Mouse (Mus musculus): Measurements from ENCODE around the gene Fam117a.

Gene Fam117a

DNA sequence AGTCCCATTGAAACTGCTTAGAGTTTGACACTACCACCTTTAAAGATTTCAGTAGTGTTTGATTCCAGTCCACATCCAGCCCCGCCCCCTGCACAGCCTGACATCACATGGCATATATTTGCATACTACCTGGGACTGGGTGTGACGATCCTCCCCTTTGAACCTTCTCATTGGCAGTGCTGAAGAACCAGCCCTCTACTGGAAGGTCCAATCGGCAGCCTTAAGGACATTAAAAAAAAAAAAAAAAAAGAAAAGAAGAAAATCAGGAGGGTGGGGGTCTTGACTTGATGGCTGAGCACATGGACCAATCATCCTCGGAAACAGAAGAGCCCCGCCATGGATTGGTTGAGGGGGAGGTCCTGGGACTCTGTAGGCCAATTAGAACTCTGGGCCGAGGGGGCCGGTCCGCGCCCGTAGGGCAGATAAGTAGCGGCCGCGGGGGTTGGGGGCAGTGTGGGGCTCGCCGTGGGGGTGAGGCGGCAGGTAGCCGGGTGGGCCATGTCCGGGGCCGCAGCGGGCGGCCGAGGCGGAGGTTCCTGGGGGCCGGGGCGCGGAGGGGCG, at the start of gene Fam117a:
TSS of gene Fam117a (plus strand) at position 451 of the 561 bp plus-strand sequence.
- DNase-seq (ENCODE audit: low spot score): peak; percentile 71

DNA sequence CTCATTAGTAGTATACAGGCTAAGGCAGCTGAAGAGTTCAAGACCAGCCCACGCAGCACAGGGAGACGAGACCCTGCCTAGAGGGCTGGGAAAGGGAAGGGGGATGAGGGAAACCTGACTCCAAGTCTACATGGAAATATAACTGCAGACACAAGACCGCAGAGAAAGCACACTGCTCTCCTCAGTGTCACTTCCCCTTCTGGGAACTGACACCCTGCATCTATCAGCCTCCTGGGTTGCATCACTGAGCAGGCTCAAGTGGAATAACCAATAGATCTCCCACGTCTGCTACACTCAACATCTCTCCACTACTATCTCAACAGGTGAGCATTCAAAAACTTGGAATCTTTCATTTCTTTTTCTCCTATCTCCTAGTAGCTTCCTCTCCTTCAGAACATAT, 44.8 kb upstream of the Fam117a start:
- no peak for DNase-seq (ENCODE audit: low spot score)

DNA sequence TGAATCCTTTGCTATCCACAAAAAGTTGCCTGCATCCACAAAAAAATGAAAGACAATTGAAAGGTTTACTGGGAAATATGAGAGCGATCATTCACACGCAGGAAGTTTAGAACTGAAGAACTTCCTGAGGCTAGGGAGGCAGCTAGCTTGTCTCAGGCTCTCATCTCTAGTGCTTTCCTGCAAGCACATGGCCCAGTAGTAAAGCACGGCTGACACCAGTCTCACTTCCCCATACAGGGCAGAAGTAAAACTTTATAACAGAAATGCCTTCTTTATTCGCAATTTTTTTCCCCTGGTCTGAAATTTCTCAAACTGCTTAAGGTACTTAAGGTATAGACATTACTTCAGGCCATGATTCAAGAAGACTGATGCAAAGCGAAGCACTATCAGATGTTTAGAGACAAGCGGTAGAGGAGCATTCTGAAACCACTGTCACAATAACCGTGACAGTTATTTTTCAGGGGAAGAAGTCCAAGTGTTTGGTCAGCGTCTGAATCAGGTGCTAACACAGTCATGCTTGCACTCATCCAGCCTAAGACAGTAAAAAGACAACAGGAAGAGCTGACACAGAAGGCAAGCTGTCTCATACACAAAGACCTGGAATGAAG, 43.7 kb upstream of the Fam117a start:
- no peak for DNase-seq (ENCODE audit: low spot score)

DNA sequence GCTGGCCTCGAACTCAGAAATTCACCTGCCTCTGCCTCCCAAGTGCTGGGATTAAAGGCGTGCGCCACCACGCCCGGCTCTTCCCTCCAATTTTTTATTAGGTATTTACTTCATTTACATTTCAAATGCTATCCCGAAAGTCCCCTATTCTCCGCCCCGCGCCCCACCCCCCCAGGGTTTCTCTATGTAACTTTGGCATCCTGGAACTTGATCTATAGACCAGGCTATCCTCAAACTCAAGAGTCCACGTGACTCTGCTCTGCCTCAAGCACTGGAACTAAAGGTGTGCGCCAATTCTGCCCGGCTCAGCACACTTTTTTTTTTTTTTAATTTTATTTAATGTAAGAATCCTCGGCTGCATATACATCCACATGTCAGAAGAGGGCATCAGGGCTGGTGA, 41.1 kb upstream of the Fam117a start:
- DNase-seq (ENCODE audit: low spot score): no peak

DNA sequence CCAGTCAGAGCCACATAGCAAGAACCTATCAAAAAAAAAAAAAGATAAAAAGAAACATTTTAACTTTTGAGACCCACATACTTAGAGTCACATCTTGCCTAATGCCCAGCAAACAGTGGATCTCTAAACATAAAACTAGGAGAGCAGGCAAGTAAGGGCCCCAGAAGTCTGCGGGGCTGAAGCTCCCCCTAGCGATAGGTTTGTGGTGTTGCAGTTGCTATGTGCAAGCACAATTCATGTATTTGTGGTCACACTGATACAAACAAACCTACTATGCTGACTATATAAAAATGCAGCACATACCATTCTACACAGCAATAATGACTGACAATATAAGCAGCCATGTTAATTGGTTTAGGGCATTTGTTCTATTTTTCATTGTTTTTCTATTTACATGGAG, 38.7 kb upstream of the Fam117a start:
- DNase-seq (ENCODE audit: low spot score): no peak

DNA sequence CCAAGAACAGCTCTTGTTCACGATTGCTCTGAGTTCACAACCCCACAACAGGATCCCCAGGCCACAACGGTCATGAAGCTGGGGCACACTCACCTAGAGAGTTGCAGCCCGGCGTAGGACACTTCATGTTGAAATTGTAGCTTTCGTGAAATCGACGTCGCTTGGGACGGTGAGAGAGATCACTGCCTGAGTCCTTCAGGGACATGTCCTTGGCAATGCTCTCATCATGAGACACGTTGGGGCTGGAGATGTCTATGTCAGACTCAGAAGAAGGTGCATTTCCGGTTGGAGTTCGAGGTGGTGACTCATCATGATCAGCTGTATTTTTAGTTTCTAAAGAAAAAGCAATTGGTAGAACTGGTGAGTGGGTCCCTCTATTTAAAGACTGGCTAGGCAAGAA, 36.9 kb upstream of the Fam117a start:
- DNase-seq (ENCODE audit: low spot score): no peak

DNA sequence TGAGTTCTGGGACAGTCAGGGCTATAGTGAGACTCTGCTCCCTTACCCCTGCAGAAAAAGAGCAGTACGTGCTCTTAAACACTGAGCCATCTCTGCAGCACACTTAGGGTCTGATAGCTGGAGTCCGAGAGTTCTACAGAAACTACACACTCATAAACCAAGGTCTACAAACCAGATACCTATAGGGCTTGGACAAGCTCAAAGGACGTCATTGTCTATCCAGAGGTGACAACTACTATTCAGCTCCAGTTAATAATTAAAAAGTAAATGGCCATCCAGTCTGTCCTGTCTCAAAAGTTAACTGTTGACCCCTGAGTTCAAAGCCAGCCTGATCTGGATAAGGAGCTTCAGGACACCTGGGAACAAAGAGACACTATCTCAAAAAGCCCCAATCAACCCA, 35.0 kb upstream of the Fam117a start:
- DNase-seq (ENCODE audit: low spot score): no peak

DNA sequence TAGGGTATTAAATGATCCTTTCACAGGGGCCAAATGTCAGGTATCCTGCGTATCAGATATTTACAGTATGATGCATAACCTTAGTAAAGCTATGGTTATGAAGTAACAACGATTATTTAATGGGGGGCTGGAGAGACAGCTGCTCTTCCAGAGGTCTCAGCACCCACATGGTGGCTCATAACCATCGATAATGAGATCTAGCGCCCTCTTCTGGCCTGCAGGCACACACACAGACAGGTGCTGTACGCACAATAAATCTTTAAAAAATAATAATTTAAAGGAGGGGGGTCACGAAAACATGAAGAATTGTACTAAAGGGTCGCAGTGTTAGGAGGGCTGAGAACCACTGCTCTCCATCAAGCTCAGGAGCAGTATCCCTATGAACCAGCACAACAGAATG, 31.2 kb upstream of the Fam117a start:
- DNase-seq (ENCODE audit: low spot score): no peak

DNA sequence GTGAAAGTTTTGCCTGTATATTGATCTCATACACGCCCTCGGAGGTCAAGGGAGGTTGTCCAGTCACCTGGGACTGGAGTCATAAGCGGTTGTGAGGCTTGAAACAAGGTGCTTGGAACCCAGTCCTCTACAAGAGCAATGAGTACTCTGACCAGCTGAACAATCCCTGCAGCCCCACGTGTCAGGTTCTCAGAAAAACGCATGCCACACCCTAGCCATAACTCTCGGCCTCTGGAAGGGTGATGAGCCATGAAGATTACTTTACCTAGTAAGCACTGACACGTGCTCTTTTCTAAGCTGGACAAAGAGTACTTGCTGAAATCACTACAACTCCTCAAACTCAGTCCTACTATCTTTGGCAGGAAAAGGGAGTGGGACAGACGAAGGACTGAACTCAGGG, 29.3 kb upstream of the Fam117a start:
- DNase-seq (ENCODE audit: low spot score): no peak

DNA sequence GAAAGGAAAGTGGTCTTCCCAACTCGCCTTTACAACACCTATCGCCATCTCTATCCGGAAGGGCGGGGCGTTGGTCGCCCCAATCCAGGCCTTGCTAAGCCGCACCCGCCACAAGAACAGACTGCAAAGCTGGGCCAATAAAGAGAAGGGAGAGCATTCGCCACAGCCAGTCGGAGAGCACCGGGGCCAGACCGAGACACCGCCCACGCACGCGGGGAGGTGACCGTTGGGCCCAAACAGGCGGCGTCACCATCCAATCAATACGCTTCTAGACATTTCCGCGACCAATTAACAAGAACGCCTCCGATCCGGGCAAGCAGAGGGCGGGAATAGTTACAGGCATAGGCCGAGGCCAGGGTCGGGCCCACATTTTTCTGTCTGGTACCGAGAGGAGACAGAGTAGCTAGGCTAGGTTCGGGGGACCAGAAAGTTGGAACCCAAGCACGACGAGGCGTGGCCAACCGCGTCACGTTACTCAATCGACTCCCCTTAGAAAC, 27.3 kb upstream of the Fam117a start:
- peak; percentile 99 for DNase-seq (ENCODE audit: low spot score)

DNA sequence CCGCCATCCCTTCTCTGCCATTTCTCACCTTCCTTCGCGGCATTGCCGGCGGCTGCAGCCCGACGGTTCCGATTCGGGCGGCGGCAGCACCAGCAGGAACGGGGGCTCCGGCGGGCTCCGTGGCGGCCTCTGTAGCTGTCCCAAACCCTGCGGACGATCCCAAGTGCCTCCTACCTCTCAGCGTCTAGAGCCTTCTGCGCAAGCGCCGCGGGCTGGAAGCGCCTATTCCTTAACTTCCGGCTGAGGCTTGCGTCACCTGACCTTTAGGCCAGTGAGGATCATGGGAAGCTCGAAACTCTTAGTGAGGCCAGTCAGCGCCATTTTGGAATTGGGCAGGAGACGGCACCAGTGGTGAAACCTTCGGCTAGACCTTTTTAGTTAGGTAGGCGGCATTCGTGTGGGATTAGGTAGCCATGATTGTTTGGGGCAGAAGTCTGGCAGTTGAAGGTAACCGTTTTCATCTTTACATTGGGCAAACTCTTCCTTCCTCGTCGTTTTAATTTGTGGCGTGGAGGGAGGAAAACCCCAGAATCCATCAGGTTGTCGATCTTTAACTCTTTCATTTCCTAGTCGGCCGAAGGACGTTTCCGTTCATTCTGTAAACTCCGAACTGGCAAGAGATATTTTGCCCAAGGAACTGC, 26.7 kb upstream of the Fam117a start, which contains the start of gene Kat7:
TSS of gene Kat7 (minus strand) at position 240 of the 641 bp plus-strand sequence.
- peak; percentile 99 for DNase-seq (ENCODE audit: low spot score)

DNA sequence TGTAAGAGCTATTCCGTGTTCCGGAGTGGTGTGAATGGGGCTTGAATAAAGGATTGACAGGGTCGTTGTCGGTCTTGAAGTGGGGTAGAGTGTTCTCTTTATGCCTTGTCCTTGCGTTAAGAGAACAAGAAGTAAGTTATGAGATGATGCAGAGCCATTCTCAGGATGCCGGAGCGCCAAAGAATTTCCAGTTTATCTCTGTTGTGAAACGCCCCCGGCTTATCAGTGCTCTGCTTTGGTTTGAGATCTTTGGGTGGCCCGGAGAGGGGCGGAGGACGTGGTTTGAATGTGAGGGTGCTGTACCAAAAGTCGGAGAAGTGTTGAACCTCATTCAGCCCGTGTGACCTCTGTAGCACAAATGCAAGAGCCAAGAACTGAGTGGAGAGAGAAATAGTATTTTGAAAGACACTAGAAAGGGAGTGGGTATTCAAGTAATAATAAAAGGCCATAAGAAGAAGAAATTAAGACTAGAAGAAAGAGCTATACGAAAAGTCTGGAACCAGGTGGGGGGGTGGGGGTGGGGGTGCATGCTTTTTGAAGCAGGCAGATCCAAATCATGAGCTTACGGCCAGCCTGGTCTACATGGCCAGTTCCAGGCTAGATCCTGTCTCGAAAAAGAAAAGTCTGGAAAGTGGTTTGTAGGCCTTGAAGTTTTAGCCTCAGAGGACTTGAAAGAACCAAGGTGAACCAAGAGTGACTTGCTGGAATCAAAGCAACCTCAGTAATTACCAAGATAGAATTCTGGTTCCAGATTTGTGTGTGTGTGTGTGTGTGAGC, 26.0 kb upstream of the Fam117a start:
- no peak for DNase-seq (ENCODE audit: low spot score)

DNA sequence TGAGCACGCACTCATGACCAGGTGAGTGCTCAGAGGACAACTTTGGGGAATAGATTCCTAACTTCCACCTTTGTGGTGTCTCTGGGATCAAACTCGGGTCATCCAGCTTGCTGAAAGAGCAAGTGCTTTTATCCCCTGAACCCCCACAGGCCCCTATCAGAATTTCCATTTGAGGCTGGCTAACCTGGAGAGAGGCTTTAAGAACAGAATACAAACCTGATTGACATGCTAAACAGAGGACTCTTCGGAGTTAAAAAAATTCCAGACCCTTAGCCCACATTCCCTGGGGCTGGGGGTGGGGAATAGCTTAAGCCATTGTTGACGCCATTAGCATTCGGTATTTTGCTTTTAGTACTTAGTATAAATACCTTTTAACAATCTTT, 25.4 kb upstream of the Fam117a start:
- DNase-seq (ENCODE audit: low spot score): no peak

DNA sequence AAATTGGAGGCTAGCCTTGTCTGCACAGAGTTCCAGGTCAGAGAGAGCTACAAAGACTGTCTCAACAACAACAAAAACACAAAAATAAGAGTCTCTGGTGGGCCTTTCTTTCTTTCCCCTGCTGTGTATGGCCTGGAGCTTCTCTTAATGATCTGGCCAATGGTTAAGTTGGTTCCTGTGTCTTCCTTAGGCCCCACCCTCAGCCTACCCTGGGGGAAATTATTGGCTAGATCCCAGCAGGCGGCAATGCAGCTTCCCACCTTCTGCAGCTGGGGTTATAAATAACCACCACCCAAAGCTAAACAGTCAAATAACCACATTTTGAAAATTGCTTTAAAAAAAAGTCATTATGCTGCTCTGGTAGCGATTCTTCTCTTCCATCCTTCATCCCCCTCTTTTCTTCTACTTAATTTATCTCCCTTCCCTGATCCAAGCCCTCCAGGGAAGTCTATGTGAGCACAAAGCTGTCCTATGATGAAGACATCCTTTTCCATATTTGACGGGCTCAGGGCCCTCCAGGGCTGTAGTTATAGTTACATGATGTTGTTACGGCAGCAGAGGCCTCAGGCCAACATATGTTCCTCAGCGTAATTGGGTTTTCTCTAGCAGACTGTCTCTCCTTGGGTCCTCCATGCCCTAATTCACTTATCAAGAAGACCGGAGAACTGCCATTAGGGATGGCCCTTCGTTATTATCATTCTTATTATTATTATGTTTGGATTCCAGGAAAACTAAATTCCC, 21.4 kb upstream of the Fam117a start:
- DNase-seq (ENCODE audit: low spot score): no peak

DNA sequence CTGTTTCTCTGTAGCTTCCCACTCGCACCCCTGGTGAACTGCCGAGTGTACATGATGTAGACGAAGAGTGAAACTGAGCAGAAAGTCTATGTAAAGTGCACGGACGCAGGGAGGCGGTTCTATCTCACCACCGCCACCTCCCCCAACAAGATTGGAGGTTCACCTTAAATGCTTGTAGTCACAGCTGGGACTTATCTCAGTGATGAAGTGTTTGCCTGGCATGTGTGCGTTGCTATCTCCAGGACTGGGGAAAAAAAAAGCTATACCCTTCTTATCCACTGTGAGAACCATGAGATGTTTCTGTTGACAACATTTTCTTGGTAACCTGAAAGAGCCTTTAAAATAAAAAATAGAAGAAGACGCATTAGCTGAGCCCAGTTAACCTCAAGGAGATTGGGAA, 18.7 kb upstream of the Fam117a start:
- no peak for DNase-seq (ENCODE audit: low spot score)

DNA sequence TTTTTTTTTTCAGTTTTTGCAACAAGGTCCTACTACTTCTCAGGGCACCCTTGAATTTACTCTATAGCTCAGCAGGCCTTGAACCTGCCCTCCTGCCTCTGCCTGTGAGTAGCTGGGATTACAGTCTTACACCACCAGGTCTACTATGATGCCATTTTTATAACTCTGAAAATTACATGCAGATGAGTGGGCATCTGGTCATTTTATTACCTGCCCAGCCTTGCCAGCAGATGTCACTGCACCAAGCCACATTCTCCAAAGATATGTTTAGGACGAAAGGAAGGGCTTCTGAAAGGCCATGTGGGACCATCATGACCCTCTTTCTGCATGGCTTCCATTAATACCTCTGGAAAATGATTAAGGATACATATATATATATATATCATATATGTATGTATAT, 17.3 kb upstream of the Fam117a start:
- DNase-seq (ENCODE audit: low spot score): no peak

DNA sequence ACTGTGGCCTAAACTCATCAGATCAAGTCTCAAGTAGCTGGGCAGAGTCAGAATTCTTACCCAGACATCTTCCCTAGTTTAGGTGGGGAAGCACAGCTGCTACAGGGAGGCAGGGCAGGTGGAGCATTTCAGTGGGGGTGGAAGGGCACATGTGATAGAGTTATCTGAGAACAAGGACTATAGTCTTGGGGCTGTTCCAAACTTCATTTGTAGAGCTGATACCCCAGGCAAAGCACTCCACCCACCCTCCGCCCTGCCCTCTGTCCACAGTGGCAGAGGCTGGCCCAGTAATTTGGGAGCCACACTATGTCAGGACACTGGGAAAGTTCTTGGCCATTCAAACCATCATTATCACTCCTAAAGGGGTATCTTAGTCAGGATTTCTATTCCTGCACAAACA, 16.8 kb upstream of the Fam117a start:
- DNase-seq (ENCODE audit: low spot score): no peak

DNA sequence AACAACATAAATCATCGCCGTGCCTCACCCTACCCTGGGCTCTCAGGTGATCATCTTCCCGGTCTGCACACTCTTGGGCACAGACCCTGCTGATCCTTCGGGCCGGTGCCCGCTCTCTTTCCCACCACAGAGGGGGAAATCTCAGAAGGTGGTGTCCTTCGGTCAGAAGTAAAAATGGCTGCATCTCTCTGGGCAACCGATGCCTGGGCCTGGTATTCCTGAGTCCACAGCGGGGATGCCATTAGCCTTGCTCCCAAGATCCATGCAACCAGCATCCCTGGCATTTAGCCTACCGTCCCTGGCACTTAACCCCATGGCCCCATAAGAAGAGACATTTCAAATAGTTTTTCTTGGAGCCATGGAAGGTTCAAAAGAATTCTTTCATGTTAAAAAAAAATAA, 12.6 kb upstream of the Fam117a start:
- no peak for DNase-seq (ENCODE audit: low spot score)

DNA sequence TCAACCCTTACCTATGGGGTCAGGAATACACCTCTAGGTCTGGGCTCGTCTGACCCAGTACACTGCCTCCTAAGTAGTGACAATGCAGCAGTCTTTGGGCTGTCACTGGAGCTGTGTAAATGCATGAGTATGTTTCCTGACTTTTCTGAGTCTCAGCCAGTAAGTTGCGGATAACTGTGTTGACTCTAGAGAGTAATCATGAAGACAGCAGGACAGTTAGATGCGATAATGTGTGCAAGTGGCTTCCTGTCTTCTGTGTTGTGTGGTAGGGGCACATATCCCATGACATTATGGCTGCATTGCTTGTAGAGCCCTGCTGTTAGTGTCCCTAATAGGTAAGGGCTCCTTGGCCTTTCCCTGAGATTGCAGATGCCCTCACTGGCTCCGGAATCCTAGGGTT, 11.0 kb upstream of the Fam117a start:
- DNase-seq (ENCODE audit: low spot score): no peak

DNA sequence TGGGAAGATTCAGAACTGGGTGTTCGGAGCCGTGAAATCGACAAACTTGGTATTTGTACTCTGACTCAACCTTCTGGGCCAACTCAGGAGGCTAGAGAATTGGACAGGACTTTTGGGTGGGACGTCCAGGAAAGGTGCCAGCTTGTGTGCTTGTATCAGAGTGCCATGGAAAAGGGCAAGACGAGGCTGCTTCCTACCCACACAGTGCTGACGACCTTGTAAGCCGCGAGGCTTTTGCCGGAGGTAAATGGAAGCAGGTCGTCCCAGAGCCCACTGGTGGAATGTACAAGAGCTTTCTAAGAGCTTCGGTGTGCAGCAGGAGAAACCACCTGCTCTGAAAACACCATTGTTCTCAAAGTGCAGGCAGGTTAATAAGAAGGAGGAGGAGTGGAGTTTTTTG, 10.6 kb upstream of the Fam117a start:
- no peak for DNase-seq (ENCODE audit: low spot score)

DNA sequence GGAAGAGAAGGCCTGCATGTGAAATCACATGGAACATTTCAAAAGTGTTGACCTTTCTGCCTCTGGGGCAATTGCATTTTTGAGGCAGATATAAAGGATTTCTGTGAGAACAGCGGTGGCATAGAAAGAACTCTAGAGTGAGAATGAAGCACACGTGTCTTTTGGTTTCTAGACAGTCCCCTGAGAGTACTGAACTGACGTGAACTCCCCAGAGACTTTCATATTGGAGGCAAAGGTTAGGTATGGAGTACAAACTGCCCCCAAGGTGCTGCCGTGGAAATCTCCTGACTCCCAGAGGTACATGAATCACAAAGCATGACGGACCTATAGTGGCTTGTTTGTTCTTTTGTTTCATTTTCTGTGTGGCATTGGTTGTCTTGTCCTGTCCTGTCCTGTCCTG, 8.2 kb upstream of the Fam117a start:
- DNase-seq (ENCODE audit: low spot score): no peak

DNA sequence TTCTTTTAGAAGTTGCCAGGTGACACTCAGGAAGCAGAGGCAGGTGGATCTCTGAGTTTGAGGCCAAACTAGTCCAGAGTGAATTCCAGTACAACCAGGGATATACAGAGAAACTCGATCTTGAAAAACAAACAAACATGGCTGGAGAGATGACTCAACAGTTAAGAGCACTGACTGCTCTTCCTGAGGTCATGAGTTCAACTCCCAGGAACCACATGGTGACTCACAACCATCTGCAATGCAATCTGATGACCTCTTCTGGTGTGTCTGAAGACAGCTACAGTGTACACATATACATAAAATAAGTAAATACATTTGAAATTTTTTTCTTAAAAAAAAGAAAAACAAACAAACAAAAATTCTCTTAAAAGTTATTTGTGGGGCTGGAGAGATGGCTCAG, 6.2 kb upstream of the Fam117a start:
- no peak for DNase-seq (ENCODE audit: low spot score)

Data from left cerebral cortex, adult 11 months (tissue).